Mouse (Mus musculus) limb, embryonic 13.5 days (tissue): Measurements from ENCODE around the gene Dpt. TPM values are rescaled to one million over a fixed set of nuclear protein-coding genes. Genes with fewer than 3 reads are reported as not detected.

Experiments
- ATAC-seq: fragments of 200-750 bp; cut with Nextera tagmentation; 2 replicates; pipeline ENCODE4 v1.8.0; 2017; ENCODE audit warnings: low read depth, moderate number of reproducible peaks, moderate TSS enrichment; ENCODE audit not compliant: low FRiP score
- H3K27ac ChIP-seq: fragments of 300-500 bp; sonication (generic); 2 replicates; pipeline ENCODE4 v1.5.1; 2015; ENCODE audit warnings: inconsistent platforms, mild to moderate bottlenecking, moderate library complexity
- H3K27me3 ChIP-seq: fragments of 300-500 bp; sonication (generic); 2 replicates; pipeline ENCODE4 v1.6.1; 2015; ENCODE audit warnings: mild to moderate bottlenecking, inconsistent platforms
- H3K36me3 ChIP-seq: fragments of 300-500 bp; sonication (generic); 2 replicates; pipeline ENCODE4 v1.6.1; 2015; ENCODE audit warnings: inconsistent platforms, mild to moderate bottlenecking, moderate library complexity
- H3K4me1 ChIP-seq: fragments of 300-500 bp; sonication (generic); 2 replicates; pipeline ENCODE4 v1.6.1; 2015; ENCODE audit warnings: inconsistent platforms
- H3K4me2 ChIP-seq: fragments of 300-500 bp; sonication (generic); replicated peaks from 2 replicates; pipeline ENCODE4 v1.6.1; 2015; ENCODE audit warnings: inconsistent platforms, mild to moderate bottlenecking, moderate library complexity
- H3K4me3 ChIP-seq: fragments of 300-500 bp; sonication (generic); 2 replicates; pipeline ENCODE4 v1.5.1; 2015; ENCODE audit warnings: moderate library complexity, mild to moderate bottlenecking, inconsistent platforms
- H3K9ac ChIP-seq: fragments of 300-500 bp; sonication (generic); 2 replicates; pipeline ENCODE4 v1.6.1; 2015; ENCODE audit warnings: mild to moderate bottlenecking, inconsistent platforms
- H3K9me3 ChIP-seq: fragments of 300-500 bp; sonication (generic); 2 replicates; pipeline ENCODE4 v1.6.1; 2016; ENCODE audit warnings: inconsistent platforms
- WGBS: fragments of 180-500 bp; shearing (Covaris S2); methylation state at CpG from one replicate; pipeline ENCODE4 v1.1.7; 2015; 5-methylcytosine and 5-hydroxymethylcytosine counted together
- polyA plus RNA-seq: library from polyadenylated mRNA; unstranded; fragments of >200 nt; fragmentation: Nextera tagmentation; extraction: Ambion mirVana; gene quantifications from 2 replicates; pipeline ENCODE4 v1.2.1, GENCODE M21; 2015

Dpt gene
- polyA plus RNA-seq, 1 experiment from 2014 or later = 7.2 TPM

DNA sequence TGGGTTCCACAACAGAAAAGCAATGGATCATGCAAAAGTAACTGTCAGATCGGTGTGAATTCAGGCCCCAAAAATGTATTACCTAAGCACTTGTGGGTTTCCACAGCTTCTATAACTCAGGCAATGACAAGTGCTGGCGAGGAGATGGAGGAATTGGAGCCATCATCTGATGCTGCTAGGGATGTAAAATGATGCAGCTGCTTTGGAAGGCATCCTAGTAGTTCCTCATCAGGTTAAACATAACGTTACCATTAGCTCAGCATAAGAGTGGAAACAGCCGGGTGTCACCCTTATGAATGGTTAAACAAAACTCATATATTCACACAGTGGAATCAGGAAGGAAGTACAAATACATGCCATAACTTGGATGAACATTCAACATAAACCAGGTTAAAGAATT is 3.4 kb upstream of the Dpt start:
- Histone ChIP-seq H3K27me3 (no peaks in the 10 kb centered on the region), H3K27ac (no peak overlapping the region), H3K9me3 (no peaks in the 10 kb centered on the region), H3K4me1 (peaks cover 18% of the 10 kb centered on the region), H3K9ac (no peak overlapping the region), H3K36me3 (no peaks in the 10 kb centered on the region), H3K4me3 (no peak overlapping the region), H3K4me2 (no peak overlapping the region)
- no peak for ATAC-seq
- WGBS = 78% methylated on average over 4 of the region's 4 CpGs

DNA sequence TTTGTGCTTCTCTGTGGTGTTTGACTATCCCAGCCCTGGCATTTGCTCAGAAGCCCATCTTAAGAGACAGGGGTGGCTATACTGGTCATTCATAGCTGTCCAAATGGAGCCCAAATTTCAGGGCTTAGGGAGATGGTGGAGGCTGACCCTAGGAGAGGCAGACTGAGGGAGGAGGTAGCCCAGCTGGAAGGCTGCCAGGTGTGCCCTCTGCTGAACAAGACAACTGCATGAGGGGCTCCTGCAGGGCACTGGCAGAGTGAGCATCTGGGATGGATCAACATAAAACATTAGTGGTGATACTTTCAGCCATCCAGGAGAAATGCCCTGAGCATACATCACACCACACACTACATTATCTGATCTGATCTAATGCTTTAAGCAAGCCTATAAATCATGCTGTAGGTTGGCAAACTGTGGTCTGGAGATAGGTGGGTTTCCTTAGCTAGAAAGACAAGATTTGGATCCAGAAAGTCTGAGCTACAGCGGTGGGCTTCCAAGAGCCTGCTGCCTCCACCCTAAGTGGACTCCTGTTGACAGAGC is 1.4 kb downstream of the Dpt start:
- no peak overlapping the region; the same call in 1 of the 2 replicates for H3K27ac ChIP-seq
- no peak for ATAC-seq
- H3K4me3 ChIP-seq = no peak overlapping the region
- no peaks in the 10 kb centered on the region for H3K27me3 ChIP-seq
- no peaks in the 10 kb centered on the region for H3K9me3 ChIP-seq
- WGBS = 90% methylated on average over 1 of the region's 1 CpGs
- no peak overlapping the region for H3K9ac ChIP-seq
- 0 out of 2 replicates have a peak overlapping the region, but pooled peaks have one; percentile 1 for H3K4me2 ChIP-seq
- H3K4me1 ChIP-seq = peaks cover 33% of the 10 kb centered on the region
- no peaks in the 10 kb centered on the region for H3K36me3 ChIP-seq

DNA sequence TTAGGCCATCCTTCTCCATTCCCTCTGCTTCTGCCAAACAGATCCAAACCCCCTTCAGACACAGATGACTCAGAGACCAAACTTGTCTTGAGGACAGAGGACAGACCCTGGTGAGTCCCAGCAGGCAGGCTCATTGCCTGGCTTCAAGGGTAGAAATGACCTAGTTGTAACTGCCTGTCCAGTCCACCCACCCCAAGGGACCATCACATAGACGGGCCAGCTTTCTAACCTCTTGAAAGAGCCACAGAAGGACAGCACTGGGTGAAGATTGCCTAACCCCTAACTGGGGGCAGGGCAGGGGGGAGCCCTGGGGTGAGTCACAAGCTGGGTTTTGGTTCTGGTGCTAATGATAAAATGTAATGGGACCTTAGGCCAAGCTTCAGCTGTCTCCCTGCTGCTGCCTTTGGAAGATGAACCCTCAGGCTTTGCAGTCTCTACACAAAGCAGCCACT is 2.1 kb downstream of the Dpt start:
- no peak overlapping the region for H3K27ac ChIP-seq
- H3K4me2 ChIP-seq = no peak overlapping the region
- H3K36me3 ChIP-seq = no peaks in the 10 kb centered on the region
- H3K4me1 ChIP-seq = peaks cover 33% of the 10 kb centered on the region
- H3K27me3 ChIP-seq = no peaks in the 10 kb centered on the region
- no peak overlapping the region for H3K9ac ChIP-seq
- 50% methylated on average over 1 of the region's 1 CpGs for WGBS
- no peak for ATAC-seq
- H3K9me3 ChIP-seq = no peaks in the 10 kb centered on the region
- no peak overlapping the region for H3K4me3 ChIP-seq

GRCm38 (mm10) chr1:164799161-164799560 is 2.7 kb downstream of the Dpt start:
- Histone ChIP-seq H3K9me3 (no peaks in the 10 kb centered on the region), H3K4me3 (no peak overlapping the region), H3K27ac (no peak overlapping the region), H3K9ac (no peak overlapping the region), H3K27me3 (no peaks in the 10 kb centered on the region), H3K4me2 (no peak overlapping the region), H3K4me1 (peaks cover 33% of the 10 kb centered on the region), H3K36me3 (no peaks in the 10 kb centered on the region)
- 45% methylated on average over 3 of the region's 3 CpGs for WGBS
- no peak for ATAC-seq

- Histone ChIP-seq H3K4me2 (no peak overlapping the region), H3K27ac (no peak overlapping the region), H3K27me3 (no peaks in the 10 kb centered on the region), H3K9ac (no peak overlapping the region), H3K4me1 (peaks cover 4% of the 10 kb centered on the region; the same call in 1 of the 2 replicates), H3K36me3 (no peaks in the 10 kb centered on the region), H3K9me3 (no peaks in the 10 kb centered on the region), H3K4me3 (no peak overlapping the region)
- WGBS = 74% methylated on average over 11 of the region's 11 CpGs
- no peak for ATAC-seq
Measured at GRCm38 (mm10) chr1:164804277-164804676, 7.8 kb downstream of the Dpt start.

- ATAC-seq = no peak
- Histone ChIP-seq H3K9me3 (no peaks in the 10 kb centered on the region), H3K9ac (no peak overlapping the region), H3K4me1 (no peaks in the 10 kb centered on the region), H3K4me2 (no peak overlapping the region), H3K36me3 (no peaks in the 10 kb centered on the region), H3K27me3 (no peaks in the 10 kb centered on the region), H3K27ac (no peak overlapping the region), H3K4me3 (no peak overlapping the region)
- WGBS = 73% methylated on average over 10 of the region's 10 CpGs
Measured at GRCm38 (mm10) chr1:164804751-164805435, 8.4 kb downstream of the Dpt start.

DNA sequence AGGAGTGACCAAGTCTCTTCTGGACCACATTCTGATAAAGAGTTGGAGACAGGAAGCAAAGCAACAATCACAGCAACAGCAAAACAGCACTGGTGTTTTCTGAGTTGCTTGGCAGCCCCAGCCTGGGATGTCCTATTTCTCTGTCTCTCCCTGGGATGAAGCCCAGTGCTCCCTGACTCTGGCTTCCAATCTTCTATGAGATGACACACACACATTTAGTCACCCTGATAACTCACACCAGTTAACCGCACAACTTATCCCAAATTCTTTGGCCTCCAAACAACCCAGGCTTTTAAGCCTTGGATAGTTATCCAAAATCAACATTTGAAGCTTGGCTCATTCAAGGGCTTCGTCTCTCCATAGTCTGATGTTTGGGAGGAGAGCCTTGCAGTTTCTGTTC is 12.9 kb downstream of the Dpt start:
- no peak for ATAC-seq
- Histone ChIP-seq H3K4me3 (no peak overlapping the region), H3K9ac (no peak overlapping the region), H3K36me3 (no peaks in the 10 kb centered on the region), H3K27me3 (no peaks in the 10 kb centered on the region), H3K4me2 (no peak overlapping the region), H3K27ac (no peak overlapping the region), H3K9me3 (no peaks in the 10 kb centered on the region), H3K4me1 (no peaks in the 10 kb centered on the region)
- WGBS = 89% methylated on average over 2 of the region's 2 CpGs

GRCm38 (mm10) chr1:164811296-164811695 is 14.9 kb downstream of the Dpt start:
- no peaks in the 10 kb centered on the region for H3K36me3 ChIP-seq
- H3K9ac ChIP-seq = no peak overlapping the region
- 88% methylated on average over 3 of the region's 3 CpGs for WGBS
- H3K9me3 ChIP-seq = no peaks in the 10 kb centered on the region
- ATAC-seq = no peak
- no peaks in the 10 kb centered on the region for H3K27me3 ChIP-seq
- H3K4me2 ChIP-seq = no peak overlapping the region
- H3K4me3 ChIP-seq = no peak overlapping the region
- H3K27ac ChIP-seq = no peak overlapping the region
- no peaks in the 10 kb centered on the region for H3K4me1 ChIP-seq

- Histone ChIP-seq H3K9me3 (no peaks in the 10 kb centered on the region), H3K27ac (no peak overlapping the region), H3K4me1 (no peaks in the 10 kb centered on the region), H3K27me3 (no peaks in the 10 kb centered on the region), H3K9ac (no peak overlapping the region), H3K4me2 (no peak overlapping the region), H3K4me3 (no peak overlapping the region), H3K36me3 (no peaks in the 10 kb centered on the region)
- WGBS = 77% methylated on average over 2 of the region's 2 CpGs
- ATAC-seq = no peak
Measured at GRCm38 (mm10) chr1:164814243-164814642, 17.8 kb downstream of the Dpt start.

- Histone ChIP-seq H3K36me3 (no peaks in the 10 kb centered on the region), H3K9ac (no peak overlapping the region), H3K27ac (no peak overlapping the region), H3K4me1 (no peaks in the 10 kb centered on the region), H3K27me3 (no peaks in the 10 kb centered on the region), H3K9me3 (no peaks in the 10 kb centered on the region), H3K4me2 (no peak overlapping the region), H3K4me3 (no peak overlapping the region)
- WGBS = 71% methylated on average over 5 of the region's 5 CpGs
- no peak for ATAC-seq
Measured at GRCm38 (mm10) chr1:164815330-164815729, 18.9 kb downstream of the Dpt start.

DNA sequence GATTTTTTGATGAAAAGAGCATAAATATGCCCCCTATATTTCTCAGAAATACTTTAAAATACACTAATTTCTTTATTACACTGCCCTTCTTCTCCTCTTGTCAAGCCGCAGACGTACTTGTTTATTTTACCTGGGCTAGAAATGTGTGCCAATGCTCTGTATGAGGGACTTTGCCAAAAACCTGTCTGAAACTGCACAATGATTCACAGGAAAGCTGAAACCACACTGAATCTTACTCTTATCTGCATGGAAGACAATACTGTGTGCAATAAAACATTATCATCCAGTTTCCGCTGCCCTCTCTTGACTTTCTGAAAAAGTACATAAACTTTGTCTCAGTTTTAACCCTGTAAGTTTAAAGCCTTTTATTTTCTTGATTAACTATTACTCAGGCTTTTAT is 20.9 kb downstream of the Dpt start:
- Histone ChIP-seq H3K27me3 (no peaks in the 10 kb centered on the region), H3K4me3 (no peak overlapping the region), H3K4me2 (no peak overlapping the region), H3K36me3 (no peaks in the 10 kb centered on the region), H3K9ac (no peak overlapping the region), H3K4me1 (no peaks in the 10 kb centered on the region), H3K27ac (no peak overlapping the region), H3K9me3 (no peaks in the 10 kb centered on the region)
- WGBS = 90% methylated on average over 3 of the region's 3 CpGs
- ATAC-seq = no peak

GRCm38 (mm10) chr1:164821307-164821706 is 24.9 kb downstream of the Dpt start:
- Histone ChIP-seq H3K4me1 (no peaks in the 10 kb centered on the region), H3K9ac (no peak overlapping the region), H3K27ac (no peak overlapping the region), H3K4me2 (no peak overlapping the region), H3K36me3 (no peaks in the 10 kb centered on the region), H3K9me3 (no peaks in the 10 kb centered on the region), H3K4me3 (no peak overlapping the region), H3K27me3 (no peaks in the 10 kb centered on the region)
- ATAC-seq = no peak
- WGBS = 93% methylated on average over 1 of the region's 1 CpGs

- Histone ChIP-seq H3K27me3 (no peaks in the 10 kb centered on the region), H3K27ac (no peak overlapping the region), H3K36me3 (no peaks in the 10 kb centered on the region), H3K9me3 (no peaks in the 10 kb centered on the region), H3K4me1 (no peaks in the 10 kb centered on the region), H3K4me3 (no peak overlapping the region), H3K4me2 (no peak overlapping the region), H3K9ac (no peak overlapping the region)
- WGBS = 65% methylated on average over 3 of the region's 3 CpGs
- no peak for ATAC-seq
Measured at GRCm38 (mm10) chr1:164821821-164822220, 25.4 kb downstream of the Dpt start.
